Mouse (Mus musculus) olfactory bulb, adult 2 months (tissue): Measurements from ENCODE around the gene Cacng4.

Experiments
- CTCF ChIP-seq: fragments of 200-500 bp; IDR thresholded peaks from 2 replicates; pipeline ENCODE4 v1.5.1; 2012; ENCODE audit warnings: low read depth, mild to moderate bottlenecking, low read length, moderate library complexity; ENCODE audit not compliant: insufficient read depth
- POLR2A ChIP-seq: fragments of 200-500 bp; IDR thresholded peaks from 2 replicates; pipeline ENCODE4 v1.6.1; 2012; ENCODE audit warnings: mild to moderate bottlenecking, low read depth, low read length, moderate library complexity; ENCODE audit not compliant: insufficient read depth

DNA sequence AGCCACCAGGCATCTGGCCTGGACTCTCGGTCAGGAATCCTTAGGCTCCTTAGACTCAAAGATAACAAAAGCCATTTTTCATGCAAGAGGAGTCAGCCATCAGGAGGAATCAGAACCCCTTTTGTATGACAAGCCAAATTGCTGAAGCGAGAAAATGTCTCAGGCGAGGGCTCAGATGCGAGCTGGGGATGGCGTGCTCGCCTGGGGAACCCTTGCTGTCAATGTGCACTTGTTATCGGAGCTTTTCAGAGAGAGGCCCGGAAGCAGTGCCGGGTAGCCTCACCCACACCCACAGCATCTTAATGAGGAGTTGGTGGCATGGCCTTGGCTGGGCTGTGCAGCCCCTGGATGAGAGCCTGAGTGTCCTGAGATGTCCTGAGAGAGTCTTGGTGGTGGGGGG, 15.5 kb downstream of the Cacng4 start:
- TF ChIP-seq CTCF (no peak), POLR2A (no peak)
